Mouse (Mus musculus): ENCODE results near the gene Bbs9.

Gene Bbs9

GRCm38 (mm10) chr9:22698501-22698900 lies 223.0 kb downstream of the Bbs9 start:
- no peak for DNase-seq

- no peak for DNase-seq
Measured at GRCm38 (mm10) chr9:22702065-22702611, 226.6 kb downstream of the Bbs9 start.

- no peak for DNase-seq
Measured at GRCm38 (mm10) chr9:22702812-22703367, 227.4 kb downstream of the Bbs9 start.

GRCm38 (mm10) chr9:22703541-22703940 lies 228.0 kb downstream of the Bbs9 start:
- DNase-seq: no peak

GRCm38 (mm10) chr9:22707166-22707913 lies 231.8 kb downstream of the Bbs9 start:
- no peak for DNase-seq

GRCm38 (mm10) chr9:22708970-22709726 lies 233.6 kb downstream of the Bbs9 start:
- peak; percentile 75 for DNase-seq

- DNase-seq: peak; percentile 33
Measured at GRCm38 (mm10) chr9:22710032-22710431, 234.5 kb downstream of the Bbs9 start.

DNA sequence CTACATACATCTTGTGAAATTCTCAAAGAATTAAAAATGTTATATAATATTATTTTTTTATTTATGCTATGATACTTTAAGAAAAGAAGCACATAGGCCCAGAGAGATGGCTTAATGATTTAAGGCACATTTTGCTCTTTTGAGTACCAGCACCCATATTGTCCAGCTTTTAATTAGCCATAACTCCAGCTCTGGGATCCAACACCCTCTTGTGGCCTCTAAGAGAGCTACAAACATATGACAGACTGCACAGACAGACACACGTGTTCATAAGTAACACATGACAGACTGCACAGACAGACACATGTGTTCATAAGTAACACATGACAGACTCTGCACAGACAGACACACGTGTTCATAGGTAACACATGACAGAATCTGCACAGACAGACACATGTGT lies 235.8 kb downstream of the Bbs9 start:
- DNase-seq: no peak

DNA sequence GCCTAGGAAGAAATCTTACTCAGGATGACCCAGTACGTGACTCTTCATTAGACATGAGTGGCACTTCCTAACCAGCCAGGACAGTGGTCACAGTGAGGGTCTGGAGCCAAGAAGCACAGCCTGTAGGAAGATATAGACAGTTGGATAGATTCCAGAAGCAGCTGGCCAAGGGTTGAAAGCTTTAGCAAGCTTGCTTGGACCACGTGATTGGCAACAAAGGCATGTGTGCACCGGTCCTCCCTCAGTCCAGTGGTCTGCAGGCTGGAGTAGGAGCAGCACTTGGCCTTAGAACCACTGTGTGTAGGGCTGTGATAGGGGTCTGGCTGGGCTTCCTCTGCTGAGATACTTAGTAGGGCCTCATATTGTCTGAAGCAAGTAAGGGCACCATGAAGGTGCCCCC lies 237.2 kb downstream of the Bbs9 start:
- no peak for DNase-seq

DNA sequence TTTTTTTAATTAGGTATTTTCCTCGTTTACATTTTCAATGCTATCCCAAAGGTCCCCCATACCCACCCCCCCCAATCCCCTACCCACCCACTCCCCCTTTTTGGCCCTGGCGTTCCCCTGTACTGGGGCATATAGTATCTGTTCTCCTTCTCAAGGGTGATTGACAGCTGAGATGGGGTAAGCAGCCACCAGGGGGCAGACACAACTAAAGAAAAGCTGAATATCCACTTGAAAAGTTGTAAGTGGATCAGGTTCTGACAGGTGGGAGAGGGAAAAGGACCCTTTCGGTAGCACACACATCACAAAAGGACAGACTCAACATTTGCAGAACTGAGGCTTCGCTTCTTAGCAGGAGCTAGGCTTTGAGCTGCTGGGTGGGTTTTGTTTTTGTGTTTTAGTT lies 237.8 kb downstream of the Bbs9 start:
- peak; percentile 82 for DNase-seq

GRCm38 (mm10) chr9:22717583-22717982 lies 242.1 kb downstream of the Bbs9 start:
- DNase-seq: no peak

DNA sequence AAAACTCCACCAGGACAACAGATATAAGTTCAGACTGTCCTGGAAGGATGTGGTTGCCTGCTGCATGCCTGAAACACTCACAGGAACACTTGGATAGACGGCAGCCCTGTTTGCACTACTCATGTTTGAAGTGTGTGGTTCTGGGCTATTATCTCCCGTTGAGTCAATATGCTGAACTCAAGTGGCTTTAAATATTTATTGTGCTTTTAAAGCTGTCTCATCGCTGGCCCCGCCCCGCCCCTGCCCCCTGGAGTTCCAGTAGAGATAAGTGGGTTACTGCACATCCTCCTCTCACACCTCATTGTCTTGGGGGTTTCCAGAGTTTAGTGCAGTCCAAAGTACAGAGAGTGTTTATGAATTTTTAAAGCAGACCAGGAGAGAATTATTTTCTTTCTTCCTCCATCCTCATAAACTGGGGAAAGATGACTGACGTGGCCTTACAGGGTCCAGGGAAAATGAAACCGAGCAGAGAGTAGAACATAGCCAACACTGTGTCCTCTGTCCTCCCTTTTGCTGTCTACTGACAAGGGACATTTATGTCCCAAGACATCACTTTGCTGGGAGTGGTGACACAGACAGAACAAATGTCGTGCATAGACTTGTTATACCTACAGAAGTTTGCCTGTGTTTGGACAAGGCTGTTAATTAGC lies 242.8 kb downstream of the Bbs9 start:
- DNase-seq: peak; percentile 8

GRCm38 (mm10) chr9:22732646-22733045 lies 257.1 kb downstream of the Bbs9 start:
- no peak for DNase-seq

GRCm38 (mm10) chr9:22734954-22735353 lies 259.4 kb downstream of the Bbs9 start:
- DNase-seq: no peak

DNA sequence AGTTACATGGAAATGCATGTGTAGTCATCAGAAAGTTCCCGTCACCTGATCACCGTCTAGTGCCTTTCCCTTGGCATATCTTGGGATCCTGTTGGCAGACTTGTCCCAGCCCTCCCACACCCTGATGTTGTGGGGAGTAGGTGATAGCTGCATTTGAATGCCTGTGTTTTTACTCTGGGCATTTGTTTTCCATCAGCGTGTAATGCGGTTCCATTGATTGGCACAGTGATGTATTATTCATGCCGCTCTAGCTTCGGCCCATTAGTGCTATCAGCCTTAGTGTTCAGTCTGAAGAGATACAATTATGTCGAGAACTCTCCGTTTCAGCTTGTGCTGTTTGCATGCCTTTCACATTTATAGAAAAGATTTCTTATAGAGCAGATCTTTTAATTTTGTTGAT lies 259.9 kb downstream of the Bbs9 start:
- DNase-seq: no peak

DNA sequence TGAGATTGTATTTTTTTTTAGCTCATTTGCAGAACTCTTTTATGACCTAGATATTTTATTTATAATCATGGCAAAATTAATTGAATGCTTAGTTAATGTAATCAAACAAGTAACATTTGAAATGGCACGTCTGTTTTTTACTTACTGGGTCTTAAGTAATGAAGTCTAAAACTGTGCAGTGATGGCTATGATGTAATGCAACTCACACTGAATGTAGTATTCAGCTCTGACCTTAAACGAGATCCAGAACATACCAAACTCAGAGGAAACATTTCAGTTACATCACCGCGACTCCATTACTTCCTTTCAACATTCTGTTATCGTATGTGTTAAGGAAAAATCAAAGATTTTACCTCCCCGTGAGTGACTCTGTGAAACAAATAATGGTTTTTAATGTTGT lies 262.4 kb downstream of the Bbs9 start:
- DNase-seq: no peak

GRCm38 (mm10) chr9:22738861-22739260 lies 263.3 kb downstream of the Bbs9 start:
- no peak for DNase-seq

DNA sequence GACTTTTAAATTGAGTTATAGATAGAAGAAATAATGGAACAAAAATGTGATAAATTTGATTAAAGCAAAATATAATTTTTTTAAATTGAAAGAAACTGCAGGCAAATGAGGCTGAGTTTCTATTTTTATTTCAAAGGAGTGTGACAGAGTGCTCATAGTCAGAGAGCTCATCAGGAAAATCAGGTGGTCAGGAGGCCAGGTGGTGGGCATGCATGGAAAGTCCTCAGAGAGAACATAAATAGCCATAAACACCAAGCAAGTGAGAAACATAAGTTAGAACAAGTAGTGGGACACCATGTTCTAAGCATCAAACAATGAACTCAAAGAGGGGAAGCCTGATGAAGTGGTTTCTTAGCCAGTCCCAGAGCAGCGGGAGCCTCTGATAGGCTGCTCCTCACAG lies 266.5 kb downstream of the Bbs9 start:
- no peak for DNase-seq

- peak; percentile 72 for DNase-seq
Measured at GRCm38 (mm10) chr9:22748617-22749016, 273.1 kb downstream of the Bbs9 start.

DNA sequence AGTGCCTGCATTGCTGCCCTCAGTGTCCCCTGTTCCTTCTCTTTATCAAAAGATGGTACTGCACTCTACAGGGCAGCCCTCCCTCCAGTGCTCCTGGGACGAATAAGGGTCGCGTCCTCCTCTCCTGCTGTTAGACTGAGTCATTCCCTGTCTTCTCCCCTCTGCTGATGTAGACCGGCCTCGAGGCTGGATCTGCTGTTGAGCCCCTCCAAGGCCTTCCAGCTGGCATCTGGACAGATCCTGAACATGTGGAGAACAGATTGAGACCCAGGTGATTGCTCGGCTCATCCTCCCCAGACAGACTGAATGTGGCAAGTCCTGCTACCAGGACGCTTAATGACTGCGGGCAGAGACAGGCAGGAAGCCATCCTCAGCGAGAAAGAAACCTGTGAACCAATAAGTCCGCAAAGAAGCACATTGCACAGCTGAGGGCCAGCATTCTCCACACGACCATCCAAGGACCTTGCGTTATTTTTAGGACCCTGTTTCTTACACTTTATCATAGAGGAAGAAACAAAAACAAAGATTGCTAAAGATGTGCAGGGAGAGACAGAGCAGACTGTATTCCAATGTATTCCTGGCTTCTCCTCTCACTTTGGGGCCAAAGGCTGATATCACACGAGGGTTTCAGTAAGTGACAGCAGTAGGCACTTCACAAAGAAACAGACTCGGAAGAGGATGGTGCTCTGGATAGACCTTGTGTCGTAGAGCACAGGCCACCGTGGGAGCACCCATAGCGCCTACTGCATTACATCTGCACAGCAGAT lies 275.4 kb downstream of the Bbs9 start:
- DNase-seq: peak; percentile 57

- DNase-seq: no peak
Measured at GRCm38 (mm10) chr9:22751546-22751929, 276.0 kb downstream of the Bbs9 start.

DNA sequence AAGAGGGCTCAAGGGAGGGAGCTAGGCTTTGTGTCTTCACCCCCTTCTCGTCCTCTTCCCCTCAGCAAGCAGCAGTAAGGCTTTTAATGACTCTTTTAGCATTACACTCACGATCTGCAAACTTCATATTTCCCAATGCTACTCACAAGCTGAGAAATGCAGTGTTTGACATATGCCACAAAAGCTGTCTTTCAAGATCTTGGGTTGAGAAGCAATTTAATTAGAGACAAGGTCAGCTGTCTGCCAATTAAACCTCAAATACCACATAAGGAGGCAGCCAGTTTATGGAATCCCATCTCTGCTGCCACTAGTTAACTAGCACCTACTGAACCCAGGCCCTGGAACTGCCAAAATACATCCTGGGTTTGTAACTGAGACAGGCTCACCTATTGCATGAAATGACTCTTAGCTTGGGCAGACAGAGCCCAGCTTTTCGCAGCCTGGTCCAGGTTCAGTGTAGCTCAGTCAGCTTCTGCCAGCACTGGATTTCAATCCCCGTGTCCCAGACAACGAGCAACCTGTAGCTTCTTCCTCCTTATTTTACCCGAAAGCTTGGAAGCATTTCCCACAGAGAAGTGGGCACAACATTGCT lies 278.7 kb downstream of the Bbs9 start:
- DNase-seq: no peak

Data from lung, postnatal 36 days (tissue).